Mouse (Mus musculus) intestine, embryonic 16.5 days (tissue): Measurements from ENCODE around the gene Tlcd2. TPM values are rescaled to one million over a fixed set of nuclear protein-coding genes. Genes with fewer than 3 reads are reported as not detected.

Source experiments
- ATAC-seq: fragments of 200-750 bp; cut with Nextera tagmentation; 2 replicates; pipeline ENCODE4 v1.8.0; 2017; ENCODE audit warnings: moderate TSS enrichment, moderate library complexity
- H3K27ac ChIP-seq: fragments of 300-500 bp; sonication (generic); 2 replicates; pipeline ENCODE4 v1.5.1; 2014; ENCODE audit warnings: mild to moderate bottlenecking, low read length
- H3K27me3 ChIP-seq: fragments of 300-500 bp; sonication (generic); replicated peaks from 2 replicates; pipeline ENCODE4 v1.6.1; 2014; ENCODE audit warnings: low read length, control low read depth, mixed read lengths; ENCODE audit not compliant: control insufficient read depth, insufficient read depth
- H3K36me3 ChIP-seq: fragments of 300-500 bp; sonication (generic); 2 replicates; pipeline ENCODE4 v1.6.1; 2014; ENCODE audit warnings: low read length, control low read depth; ENCODE audit not compliant: control insufficient read depth, insufficient read depth
- H3K4me1 ChIP-seq: fragments of 300-500 bp; sonication (generic); 2 replicates; pipeline ENCODE4 v1.6.1; 2014; ENCODE audit warnings: low read length, control low read depth, mixed read lengths; ENCODE audit not compliant: control insufficient read depth, insufficient read depth
- H3K4me2 ChIP-seq: fragments of 300-500 bp; sonication (generic); 2 replicates; pipeline ENCODE4 v1.6.1; 2014; ENCODE audit warnings: low read depth, low read length, control low read depth
- H3K4me3 ChIP-seq: fragments of 300-500 bp; sonication (generic); 2 replicates; pipeline ENCODE4 v1.5.1; 2014; ENCODE audit warnings: mild to moderate bottlenecking, low read length
- H3K9ac ChIP-seq: fragments of 300-500 bp; sonication (generic); 2 replicates; pipeline ENCODE4 v1.6.1; 2014; ENCODE audit warnings: low read depth, low read length
- H3K9me3 ChIP-seq: fragments of 300-500 bp; sonication (generic); 2 replicates; pipeline ENCODE4 v1.6.1; 2016; ENCODE audit warnings: low read length, control low read depth; ENCODE audit not compliant: control insufficient read depth
- WGBS: fragments of 180-500 bp; shearing (Covaris S2); extraction: QIAGEN DNeasy Blood & Tissue Kit; methylation state at CpG from one replicate; pipeline ENCODE4 v1.1.7; 2014; 5-methylcytosine and 5-hydroxymethylcytosine counted together
- polyA plus RNA-seq: library from polyadenylated mRNA; unstranded; fragments of >200 nt; fragmentation: Nextera tagmentation; extraction: Ambion mirVana; gene quantifications from 2 replicates; pipeline ENCODE4 v1.2.1, GENCODE M21; 2015

Tlcd2 gene
- polyA plus RNA-seq, 1 experiment from 2014 or later, result 19.6 TPM

GRCm38 (mm10) chr11:75494296-75495049 is 33.0 kb downstream of the Tlcd2 start:
- 87% methylated on average over 10 of the region's 10 CpGs for WGBS
- ATAC-seq, result no peak

GRCm38 (mm10) chr11:75498126-75498525 is 36.6 kb downstream of the Tlcd2 start:
- no peak overlapping the region for H3K9ac ChIP-seq
- no peak overlapping the region for H3K27ac ChIP-seq
- H3K4me3 ChIP-seq, result no peak overlapping the region
- H3K36me3 ChIP-seq, result peaks cover 55% of the 10 kb centered on the region
- H3K4me1 ChIP-seq, result no peaks in the 10 kb centered on the region
- ATAC-seq, result no peak
- H3K9me3 ChIP-seq, result no peaks in the 10 kb centered on the region
- WGBS, result 59% methylated on average over 1 of the region's 1 CpGs
- H3K4me2 ChIP-seq, result no peak overlapping the region
- no peaks in the 10 kb centered on the region for H3K27me3 ChIP-seq

More at GRCm38 (mm10) chr11:75494296-75495049, 33.0 kb downstream of the Tlcd2 start:
- H3K4me3 ChIP-seq, result no peak overlapping the region
- no peaks in the 10 kb centered on the region for H3K4me1 ChIP-seq
- no peak overlapping the region for H3K4me2 ChIP-seq
- no peaks in the 10 kb centered on the region for H3K9me3 ChIP-seq
- no peak overlapping the region for H3K9ac ChIP-seq
- H3K36me3 ChIP-seq, result peaks cover 53% of the 10 kb centered on the region
- no peaks in the 10 kb centered on the region for H3K27me3 ChIP-seq
- H3K27ac ChIP-seq, result no peak overlapping the region

- ATAC-seq, result no peak
- Histone ChIP-seq H3K9me3 (no peaks in the 10 kb centered on the region), H3K36me3 (peaks cover 19% of the 10 kb centered on the region), H3K27me3 (no peaks in the 10 kb centered on the region), H3K4me1 (peaks cover 19% of the 10 kb centered on the region), H3K27ac (no peak overlapping the region), H3K4me2 (no peak overlapping the region), H3K9ac (no peak overlapping the region), H3K4me3 (no peak overlapping the region)
- 94% methylated on average over 4 of the region's 4 CpGs for WGBS
Observed at GRCm38 (mm10) chr11:75508162-75508561, 46.6 kb downstream of the Tlcd2 start.

- H3K9me3 ChIP-seq, result no peaks in the 10 kb centered on the region
- peaks cover 19% of the 10 kb centered on the region for H3K4me1 ChIP-seq
- no peak for ATAC-seq
- H3K4me2 ChIP-seq, result no peak overlapping the region
- peaks cover 15% of the 10 kb centered on the region for H3K36me3 ChIP-seq
- no peaks in the 10 kb centered on the region for H3K27me3 ChIP-seq
- H3K4me3 ChIP-seq, result no peak overlapping the region
- no peak overlapping the region for H3K9ac ChIP-seq
- peak overlapping the region; percentile 92; the same call in 1 of the 2 replicates for H3K27ac ChIP-seq
- WGBS, result 63% methylated on average over 8 of the region's 8 CpGs
Observed at GRCm38 (mm10) chr11:75508904-75509303, 47.4 kb downstream of the Tlcd2 start.

- whole genome bisulfite sequencing, result 2% methylated on average over 43 of the region's 43 CpGs
- Histone ChIP-seq H3K4me2 (peak within 1 kb of the TSS; percentile 98), H3K27ac (peak within 1 kb of the TSS; percentile 92), H3K36me3 (peaks cover 15% of the 10 kb centered on the region), H3K9me3 (no peaks in the 10 kb centered on the region), H3K27me3 (no peaks in the 10 kb centered on the region), H3K9ac (peak within 1 kb of the TSS; percentile 83), H3K4me1 (peaks cover 19% of the 10 kb centered on the region), H3K4me3 (peak within 1 kb of the TSS; percentile 62)
- peak; percentile 76 for ATAC-seq
Observed at GRCm38 (mm10) chr11:75509741-75510626, 48.5 kb downstream of the Tlcd2 start, which contains the start of gene Rilp. Gene Rilp (plus strand): TSS chr11:75510094.

GRCm38 (mm10) chr11:75510627-75510993 is 49.1 kb downstream of the Tlcd2 start:
- Histone ChIP-seq H3K27ac (peak overlapping the region; percentile 92), H3K27me3 (no peaks in the 10 kb centered on the region), H3K9ac (peak overlapping the region; percentile 83), H3K4me1 (peaks cover 19% of the 10 kb centered on the region), H3K9me3 (no peaks in the 10 kb centered on the region), H3K4me2 (peak overlapping the region; percentile 98), H3K36me3 (peaks cover 14% of the 10 kb centered on the region), H3K4me3 (peak overlapping the region; percentile 62)
- ATAC-seq, result peak; percentile 89
- 3% methylated on average over 18 of the region's 24 CpGs for WGBS

- H3K9me3 ChIP-seq, result no peaks in the 10 kb centered on the region
- no peak overlapping the region for H3K4me2 ChIP-seq
- WGBS, result 73% methylated on average over 6 of the region's 6 CpGs
- H3K27me3 ChIP-seq, result no peaks in the 10 kb centered on the region
- ATAC-seq, result no peak
- no peak overlapping the region for H3K4me3 ChIP-seq
- no peak overlapping the region for H3K27ac ChIP-seq
- H3K4me1 ChIP-seq, result peaks cover 19% of the 10 kb centered on the region
- H3K9ac ChIP-seq, result no peak overlapping the region
- H3K36me3 ChIP-seq, result peaks cover 12% of the 10 kb centered on the region
Observed at GRCm38 (mm10) chr11:75511213-75511612, 49.7 kb downstream of the Tlcd2 start.

- no peak overlapping the region for H3K27ac ChIP-seq
- no peak overlapping the region for H3K4me2 ChIP-seq
- H3K9ac ChIP-seq, result no peak overlapping the region
- peaks cover 19% of the 10 kb centered on the region for H3K4me1 ChIP-seq
- no peaks in the 10 kb centered on the region for H3K27me3 ChIP-seq
- no peak for ATAC-seq
- no peak overlapping the region for H3K4me3 ChIP-seq
- peaks cover 12% of the 10 kb centered on the region for H3K36me3 ChIP-seq
- 81% methylated on average over 9 of the region's 9 CpGs for WGBS
- H3K9me3 ChIP-seq, result no peaks in the 10 kb centered on the region
Observed at GRCm38 (mm10) chr11:75512301-75513018, 50.9 kb downstream of the Tlcd2 start.

- H3K36me3 ChIP-seq, result peaks cover 7% of the 10 kb centered on the region
- 62% methylated on average over 8 of the region's 8 CpGs for WGBS
- no peak within 1 kb of the TSS for H3K27ac ChIP-seq
- H3K9ac ChIP-seq, result no peak within 1 kb of the TSS
- H3K27me3 ChIP-seq, result no peaks in the 10 kb centered on the region
- no peak for ATAC-seq
- no peaks in the 10 kb centered on the region for H3K9me3 ChIP-seq
- H3K4me2 ChIP-seq, result no peak within 1 kb of the TSS
- 0 out of 2 replicates have a peak within 1 kb of the TSS, but pooled peaks have one; percentile 7 for H3K4me3 ChIP-seq
- H3K4me1 ChIP-seq, result peaks cover 19% of the 10 kb centered on the region
Observed at GRCm38 (mm10) chr11:75513336-75513735, 51.8 kb downstream of the Tlcd2 start, which contains the start of gene Scarf1. Gene Scarf1 (plus strand): TSS chr11:75513540.
